Mouse (Mus musculus): ENCODE results near the gene Snap25.

Snap25 gene

DNA sequence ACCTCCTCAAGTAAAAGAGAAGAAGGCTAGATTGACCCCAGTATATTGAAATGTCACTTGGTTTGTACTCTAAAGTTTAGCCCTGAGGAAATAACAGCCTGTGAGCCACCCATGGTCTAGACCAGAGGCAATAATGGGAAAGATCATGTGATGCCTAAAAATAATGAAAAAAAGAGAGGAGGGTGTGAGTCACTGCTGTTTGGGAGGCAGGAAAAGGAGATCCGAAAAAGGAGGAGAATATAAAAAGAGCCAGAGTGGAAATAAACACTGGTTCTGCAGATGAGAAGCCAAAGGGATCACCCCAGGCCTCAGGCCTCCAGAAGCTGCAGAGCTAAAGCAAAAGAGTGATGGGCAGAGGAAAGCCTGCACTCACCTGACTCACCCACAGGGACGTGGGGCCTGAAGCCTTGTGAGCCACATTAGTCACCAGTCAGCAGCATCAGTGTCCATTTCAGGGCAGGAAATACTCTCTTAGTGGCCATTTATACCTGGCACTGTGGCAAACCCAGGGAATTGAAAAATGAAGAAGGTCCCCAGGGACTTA lies 85.7 kb downstream of the Snap25 start:
- in situ Hi-C loops (cut with MboI; ENCODE audit: low pct_unique_long_range_greater_than_20kb in 1 of 2, low sequenced_read_pairs in 2 of 2, unreplicated experiment in 1 of 2): no loop called here

DNA sequence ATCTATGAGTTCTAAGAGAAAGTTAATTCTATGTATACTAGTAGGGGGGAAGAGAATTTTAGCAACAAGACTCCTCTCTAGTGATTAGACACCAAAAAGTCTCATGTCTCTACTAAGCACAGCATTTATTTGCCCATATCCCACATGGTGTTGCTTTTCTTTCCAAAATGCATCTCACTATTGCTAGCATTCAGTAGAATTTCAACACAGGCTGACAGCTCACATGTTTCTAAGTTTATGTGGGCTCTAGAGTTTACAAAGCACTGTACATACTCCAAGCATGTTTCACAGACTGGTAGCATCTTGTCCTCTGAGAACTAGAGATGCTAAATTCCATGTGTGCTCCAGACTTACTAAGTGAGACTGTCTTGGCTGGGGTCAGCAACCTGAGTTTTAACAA lies 87.8 kb downstream of the Snap25 start:
- in situ Hi-C loops (cut with MboI; ENCODE audit: low pct_unique_long_range_greater_than_20kb in 1 of 2, low sequenced_read_pairs in 2 of 2, unreplicated experiment in 1 of 2): no loop called here

DNA sequence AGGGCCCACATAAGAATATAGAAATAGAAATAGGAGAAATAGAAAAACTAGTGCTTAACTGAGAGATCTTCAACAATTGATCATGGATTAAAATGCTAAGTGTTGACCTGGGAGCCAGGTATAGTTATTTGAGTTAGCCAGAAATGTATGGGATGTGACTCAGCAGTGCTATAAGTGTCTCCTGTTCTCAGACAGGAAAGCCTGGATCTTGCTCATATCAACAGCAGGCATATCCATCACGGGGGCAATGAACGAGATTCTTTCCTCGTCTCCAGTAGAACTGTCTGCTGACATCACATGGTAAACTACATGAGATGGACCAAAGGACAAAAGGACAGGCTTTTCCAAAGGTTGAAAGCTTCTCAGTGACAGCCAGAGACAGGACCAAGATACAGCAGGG lies 88.8 kb downstream of the Snap25 start:
- in situ Hi-C loops (cut with MboI; ENCODE audit: low pct_unique_long_range_greater_than_20kb in 1 of 2, low sequenced_read_pairs in 2 of 2, unreplicated experiment in 1 of 2): no loop called here

DNA sequence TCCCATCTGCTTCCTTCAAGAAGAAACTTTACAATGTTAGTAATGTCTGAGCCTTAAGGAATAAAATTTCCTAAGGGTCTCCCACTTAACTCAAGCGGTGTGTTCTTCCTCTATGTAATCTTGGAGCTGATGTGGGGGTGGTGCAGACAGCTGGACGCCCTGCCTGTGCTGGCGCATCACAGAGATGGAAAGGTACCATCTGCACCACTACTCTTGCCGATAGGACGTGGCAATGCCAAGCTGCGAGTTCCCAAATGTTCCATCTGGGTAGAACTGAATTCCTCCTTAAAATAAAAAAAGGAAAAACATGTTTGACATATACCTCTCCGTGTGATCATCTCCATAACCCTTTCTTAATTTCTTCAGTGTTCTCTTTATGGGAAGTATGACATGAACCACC lies 89.9 kb downstream of the Snap25 start:
- in situ Hi-C loops (cut with MboI; ENCODE audit: low pct_unique_long_range_greater_than_20kb in 1 of 2, low sequenced_read_pairs in 2 of 2, unreplicated experiment in 1 of 2): no loop called here

DNA sequence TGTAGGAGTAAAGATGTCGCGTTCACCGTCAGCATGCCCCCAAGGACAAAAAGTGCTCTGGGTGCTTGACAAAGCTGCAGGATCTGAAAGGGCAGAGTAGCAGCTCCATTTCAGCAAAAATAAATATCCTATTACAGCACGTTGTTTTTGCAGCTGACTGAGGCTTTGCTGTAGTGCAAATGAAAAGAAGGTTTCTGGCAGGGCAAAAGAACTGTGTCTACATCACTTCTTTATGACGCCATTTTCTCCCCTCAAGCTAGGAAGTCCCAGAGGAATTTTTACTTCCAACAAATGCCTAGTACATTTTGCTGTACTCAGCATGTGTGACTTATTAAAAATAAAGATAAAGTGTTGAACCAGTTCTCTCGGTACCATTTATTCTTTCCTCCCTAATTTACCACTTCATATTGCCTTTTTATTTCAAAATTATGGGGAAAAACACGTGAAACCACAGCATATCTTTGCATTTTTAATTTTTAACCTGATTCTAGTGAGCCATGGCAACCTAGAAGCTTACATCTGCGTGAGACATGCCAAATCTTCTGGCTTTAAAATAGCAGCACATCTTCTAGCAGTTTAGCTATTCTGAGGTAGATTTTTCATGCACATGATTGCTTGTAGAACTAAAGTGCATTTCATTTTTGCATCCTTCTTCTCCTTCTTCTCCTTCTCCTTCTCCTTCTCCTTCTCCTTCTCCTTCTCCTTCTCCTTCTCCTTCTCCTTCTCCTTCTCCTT lies 94.9 kb downstream of the Snap25 start:
- in situ Hi-C loops (cut with MboI; ENCODE audit: low pct_unique_long_range_greater_than_20kb in 1 of 2, low sequenced_read_pairs in 2 of 2, unreplicated experiment in 1 of 2): no loop called here

DNA sequence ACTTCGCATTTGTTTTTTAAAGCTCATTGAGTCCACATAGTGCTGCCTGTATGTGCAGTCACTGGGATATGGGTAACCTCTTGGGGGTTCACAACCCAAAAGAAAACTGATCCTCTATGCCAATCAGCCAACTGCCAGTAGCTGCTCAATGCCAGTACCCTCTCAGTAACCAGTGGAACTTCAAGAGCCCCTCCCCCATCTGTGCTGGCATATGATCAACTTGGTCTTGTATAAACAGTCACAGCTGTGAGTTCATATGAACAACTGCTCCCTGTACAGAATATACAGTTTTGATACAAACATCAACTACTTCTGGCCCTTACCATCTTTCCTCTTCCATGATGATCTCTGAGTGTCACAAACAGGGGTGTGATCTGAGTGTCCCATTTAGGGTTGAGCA lies 98.1 kb downstream of the Snap25 start:
- in situ Hi-C loops (cut with MboI; ENCODE audit: low pct_unique_long_range_greater_than_20kb in 1 of 2, low sequenced_read_pairs in 2 of 2, unreplicated experiment in 1 of 2): no loop called here

DNA sequence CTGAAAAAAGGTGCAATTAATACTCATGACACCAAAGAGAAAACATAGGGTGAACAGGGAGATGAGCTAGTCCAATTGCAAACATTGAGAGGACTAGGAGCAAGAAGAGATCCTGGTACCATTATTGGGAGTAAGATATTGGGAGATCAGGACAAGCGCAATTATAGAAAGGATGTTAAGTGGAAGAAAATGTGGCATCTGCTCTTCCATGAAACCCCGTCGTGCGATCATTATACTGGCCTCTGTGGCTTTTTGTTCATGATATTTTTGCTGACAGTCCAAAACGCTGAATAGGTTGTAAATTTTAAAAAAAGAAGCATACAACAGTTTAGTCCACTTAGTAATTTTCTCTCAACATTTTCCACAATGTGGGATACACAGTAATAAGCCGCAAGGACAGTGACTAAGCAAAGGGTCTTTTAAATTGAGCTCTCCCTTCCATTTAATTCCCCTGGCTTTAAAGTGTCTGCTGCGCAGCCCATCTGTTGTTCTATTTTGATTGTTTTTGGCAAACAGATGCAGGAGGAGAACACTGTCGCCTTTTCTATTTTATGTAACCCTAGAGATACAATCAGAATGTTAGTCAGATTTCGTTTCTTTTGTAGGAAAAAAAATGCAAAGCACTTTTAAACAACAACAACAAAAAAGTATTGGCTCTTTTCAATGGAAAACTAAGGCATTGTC lies 103.6 kb downstream of the Snap25 start:
- in situ Hi-C loops (cut with MboI; ENCODE audit: low pct_unique_long_range_greater_than_20kb in 1 of 2, low sequenced_read_pairs in 2 of 2, unreplicated experiment in 1 of 2): no loop called here

DNA sequence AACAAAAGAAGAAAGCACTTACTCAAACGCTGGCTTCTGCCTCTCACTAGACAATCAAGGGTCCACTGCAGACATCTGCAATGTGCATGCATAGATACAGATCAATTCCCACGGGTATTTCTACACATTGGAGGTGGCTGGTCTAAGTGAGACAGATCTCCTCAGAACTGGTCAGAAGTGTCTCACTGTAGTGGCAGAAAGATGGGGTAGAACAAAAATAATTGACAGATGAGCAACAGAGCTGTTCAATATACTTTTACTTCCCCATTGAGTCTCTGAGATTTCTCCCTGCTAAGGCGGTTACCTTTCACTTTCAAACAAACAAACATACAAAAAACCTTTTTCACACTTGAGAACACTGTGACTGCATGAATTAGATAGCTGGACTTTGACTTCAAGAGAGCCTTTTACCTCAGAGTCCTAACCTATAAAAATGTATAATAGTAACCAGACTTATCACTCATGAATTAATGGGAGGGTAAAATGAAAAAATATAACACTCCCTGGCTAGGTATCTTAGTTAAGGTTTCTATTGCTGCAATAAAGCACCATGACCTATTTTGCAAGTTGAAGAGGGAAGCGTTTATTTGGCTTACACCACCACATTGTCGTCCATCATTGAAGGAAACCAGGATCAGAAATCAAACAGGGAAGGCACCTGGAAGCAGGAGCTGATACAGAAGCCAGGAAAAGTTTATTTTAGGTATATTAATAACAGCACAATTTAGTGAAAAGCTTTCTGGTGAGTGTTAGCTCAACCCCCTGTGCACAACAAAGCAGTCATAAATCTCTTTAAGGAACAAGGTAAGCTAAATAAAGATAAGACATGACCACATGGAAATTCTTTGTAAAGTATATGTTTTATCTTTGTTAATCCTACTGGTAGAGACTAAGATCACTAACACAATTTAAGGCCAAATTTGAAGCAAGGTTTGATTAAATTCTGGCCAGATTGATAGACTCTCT lies 110.8 kb downstream of the Snap25 start:
- in situ Hi-C loops (cut with MboI; ENCODE audit: low pct_unique_long_range_greater_than_20kb in 1 of 2, low sequenced_read_pairs in 2 of 2, unreplicated experiment in 1 of 2): no loop called here

DNA sequence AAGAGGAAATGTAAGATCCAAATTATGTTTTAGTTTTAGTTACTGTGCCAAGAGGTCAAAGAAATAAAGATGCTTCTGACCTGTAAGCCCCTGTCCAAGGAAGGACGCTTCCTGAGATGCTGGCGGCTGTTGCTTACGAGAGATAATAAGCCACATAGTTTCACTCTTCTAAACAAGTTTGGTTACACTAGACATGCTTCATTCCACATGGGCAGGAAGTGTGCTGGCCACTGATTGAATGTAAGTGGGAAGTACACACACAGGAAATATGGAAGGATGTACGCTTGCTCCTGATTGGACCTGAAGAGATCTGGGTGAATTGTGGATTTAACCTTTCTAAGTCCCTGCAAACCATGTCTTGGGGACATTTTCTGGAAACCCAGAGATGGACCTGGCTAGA lies 114.4 kb downstream of the Snap25 start:
- in situ Hi-C loops (cut with MboI; ENCODE audit: low pct_unique_long_range_greater_than_20kb in 1 of 2, low sequenced_read_pairs in 2 of 2, unreplicated experiment in 1 of 2): no loop called here

Data from mouse embryonic stem cell (cell line).